Mouse (Mus musculus) stomach, postnatal 0 days (tissue): Measurements from ENCODE around the gene Myl7.

Experiments
- CTCF ChIP-seq: IDR thresholded peaks from 2 replicates; pipeline ENCODE4 v1.5.1; 2016; ENCODE audit warnings: antibody characterized with exemption, low read depth, mild to moderate bottlenecking, moderate library complexity
- EP300 ChIP-seq: optimal IDR thresholded peaks from 2 replicates; pipeline ENCODE3; 2016; ENCODE audit warnings: antibody characterized with exemption

GRCm38 (mm10) chr11:5898531-5898930 is at the start of gene Myl7:
- TF ChIP-seq CTCF (no peak), EP300 (no peak)
